Mouse (Mus musculus) G1E (cell line): Measurements from ENCODE around the gene Herpud1. TPM values are rescaled to one million over a fixed set of nuclear protein-coding genes. Genes with fewer than 3 reads are reported as not detected.

Experiments
- ATAC-seq: 2 replicates; pipeline ENCODE4 v1.8.0; 2016; ENCODE audit warnings: mild to moderate bottlenecking; ENCODE audit not compliant: insufficient number of reproducible peaks, poor library complexity, low FRiP score, severe bottlenecking; ENCODE audit errors: extremely low read depth
- DNase-seq: peaks from one replicate; pipeline ENCODE4 v3.0.0; 2012; ENCODE audit warnings: low spot score
- H3K27me3 ChIP-seq: 2 replicates; pipeline ENCODE4 v1.6.1; 2012; ENCODE audit warnings: mild to moderate bottlenecking, low read length, inconsistent platforms; ENCODE audit not compliant: insufficient read depth
- H3K36me3 ChIP-seq: replicated peaks from 2 replicates; pipeline ENCODE3; 2012; ENCODE audit warnings: mild to moderate bottlenecking, inconsistent platforms
- H3K4me1 ChIP-seq: 2 replicates; pipeline ENCODE4 v1.6.1; 2012; ENCODE audit warnings: low read depth, low read length, inconsistent platforms, mixed read lengths; ENCODE audit not compliant: insufficient read depth
- H3K4me3 ChIP-seq: 2 replicates; pipeline ENCODE4 v1.5.1; 2012; ENCODE audit warnings: low read depth, mild to moderate bottlenecking, inconsistent platforms, low read length, moderate library complexity, mixed read lengths
- H3K9me3 ChIP-seq: replicated peaks from 2 replicates; pipeline ENCODE4 v1.6.1; 2012; ENCODE audit warnings: inconsistent platforms
- CTCF ChIP-seq: IDR thresholded peaks from 2 replicates; pipeline ENCODE4 v1.5.1; 2012; ENCODE audit warnings: low read depth, low read length, inconsistent platforms, mixed read lengths
- GATA1 ChIP-seq: IDR thresholded peaks from 2 replicates; pipeline ENCODE4 v1.6.1; 2012; ENCODE audit warnings: borderline replicate concordance, low read length, inconsistent platforms, mixed read lengths
- GATA2 ChIP-seq: IDR thresholded peaks from 2 replicates; pipeline ENCODE4 v1.6.1; 2012; ENCODE audit warnings: low read depth, low read length, inconsistent platforms, borderline replicate concordance
- POLR2AphosphoS5 ChIP-seq: IDR thresholded peaks from 2 replicates; pipeline ENCODE4 v1.6.1; 2012; ENCODE audit warnings: low read depth, low read length, inconsistent platforms; ENCODE audit not compliant: insufficient replicate concordance
- TAL1 ChIP-seq: conservative IDR thresholded peaks from 2 replicates; pipeline ENCODE4 v1.6.1; 2012; ENCODE audit warnings: low read depth, low read length, inconsistent platforms, mixed read lengths
- polyA plus RNA-seq: library from polyadenylated mRNA; stranded (reverse); fragments of >175 nt; gene quantifications from 2 replicates; pipeline ENCODE4 v1.2.3, GENCODE M21; 2012
- total RNA-seq, 2 experiments: library from RNA; stranded (forward) in 1 of 2; stranded (reverse) in 1 of 2; fragments of 200-1000 nt in 1 of 2; fragments of >200 nt in 1 of 2; fragmentation: Nextera tagmentation in 1 of 2; gene quantifications; 2 replicates each; pipeline ENCODE4 v1.2.3; 2014 to 2017

Herpud1 gene
- total and polyA plus RNA-seq, 3 experiments, result 46.6 to 59.5 (median 54.7) TPM

- Histone ChIP-seq H3K27me3 (peaks cover 33% of the 10 kb centered on the region), H3K4me1 (no peaks in the 10 kb centered on the region), H3K9me3 (no peaks in the 10 kb centered on the region), H3K4me3 (no peak overlapping the region), H3K36me3 (no peaks in the 10 kb centered on the region)
- no peak for ATAC-seq
- TF ChIP-seq TAL1, result no peak
- no peak for TF ChIP-seq GATA2
- no peak for TF ChIP-seq POLR2AphosphoS5
- no peak for TF ChIP-seq GATA1
- TF ChIP-seq CTCF, result no peak
- no peak for DNase-seq
Observed at GRCm38 (mm10) chr8:94370839-94371238, 15.4 kb upstream of the Herpud1 start.

- Histone ChIP-seq H3K9me3 (no peaks in the 10 kb centered on the region), H3K4me1 (no peaks in the 10 kb centered on the region), H3K4me3 (no peak overlapping the region), H3K27me3 (peaks cover 42% of the 10 kb centered on the region), H3K36me3 (no peaks in the 10 kb centered on the region)
- ATAC-seq, result no peak
- DNase-seq, result no peak
- TF ChIP-seq GATA1 (no peak), GATA2 (no peak), POLR2AphosphoS5 (no peak), TAL1 (no peak), CTCF (no peak)
Observed at GRCm38 (mm10) chr8:94372955-94373599, 13.2 kb upstream of the Herpud1 start.

GRCm38 (mm10) chr8:94375551-94375991 is 10.7 kb upstream of the Herpud1 start:
- DNase-seq (no peak), ATAC-seq (no peak)
- Histone ChIP-seq H3K27me3 (peaks cover 48% of the 10 kb centered on the region), H3K4me3 (no peak overlapping the region), H3K4me1 (no peaks in the 10 kb centered on the region), H3K36me3 (no peaks in the 10 kb centered on the region), H3K9me3 (no peaks in the 10 kb centered on the region)
- no peak for TF ChIP-seq GATA2
- TF ChIP-seq TAL1, result no peak
- TF ChIP-seq GATA1, result no peak
- no peak for TF ChIP-seq POLR2AphosphoS5
- no peak for TF ChIP-seq CTCF

GRCm38 (mm10) chr8:94376176-94376575 is 10.1 kb upstream of the Herpud1 start:
- H3K36me3 ChIP-seq, result no peaks in the 10 kb centered on the region
- H3K4me1 ChIP-seq, result no peaks in the 10 kb centered on the region
- TF ChIP-seq CTCF, result no peak
- no peak for TF ChIP-seq GATA1
- TF ChIP-seq GATA2, result no peak
- TF ChIP-seq TAL1, result no peak
- TF ChIP-seq POLR2AphosphoS5, result no peak
- H3K4me3 ChIP-seq, result no peak overlapping the region
- DNase-seq, result no peak
- no peak for ATAC-seq
- no peaks in the 10 kb centered on the region for H3K9me3 ChIP-seq
- H3K27me3 ChIP-seq, result peaks cover 48% of the 10 kb centered on the region

- Histone ChIP-seq H3K4me1 (no peaks in the 10 kb centered on the region), H3K36me3 (no peaks in the 10 kb centered on the region), H3K4me3 (no peak overlapping the region), H3K27me3 (peaks cover 48% of the 10 kb centered on the region), H3K9me3 (no peaks in the 10 kb centered on the region)
- ATAC-seq, result no peak
- no peak for TF ChIP-seq CTCF
- TF ChIP-seq GATA1, result no peak
- TF ChIP-seq TAL1, result no peak
- TF ChIP-seq POLR2AphosphoS5, result no peak
- no peak for TF ChIP-seq GATA2
- no peak for DNase-seq
Observed at GRCm38 (mm10) chr8:94376580-94376979, 9.7 kb upstream of the Herpud1 start.

GRCm38 (mm10) chr8:94377031-94377430 is 9.2 kb upstream of the Herpud1 start:
- no peaks in the 10 kb centered on the region for H3K9me3 ChIP-seq
- peaks cover 48% of the 10 kb centered on the region for H3K27me3 ChIP-seq
- no peak for DNase-seq
- no peak for ATAC-seq
- no peak for TF ChIP-seq POLR2AphosphoS5
- TF ChIP-seq GATA2, result no peak
- TF ChIP-seq TAL1, result no peak
- no peak for TF ChIP-seq GATA1
- no peak for TF ChIP-seq CTCF
- H3K4me1 ChIP-seq, result no peaks in the 10 kb centered on the region
- H3K4me3 ChIP-seq, result no peak overlapping the region
- no peaks in the 10 kb centered on the region for H3K36me3 ChIP-seq

- DNase-seq, result no peak
- peaks cover 46% of the 10 kb centered on the region for H3K27me3 ChIP-seq
- H3K36me3 ChIP-seq, result no peaks in the 10 kb centered on the region
- no peaks in the 10 kb centered on the region for H3K4me1 ChIP-seq
- no peak for ATAC-seq
- TF ChIP-seq POLR2AphosphoS5 (no peak), GATA2 (no peak), GATA1 (no peak), TAL1 (no peak), CTCF (no peak)
- no peak overlapping the region for H3K4me3 ChIP-seq
- no peaks in the 10 kb centered on the region for H3K9me3 ChIP-seq
Observed at GRCm38 (mm10) chr8:94377714-94378205, 8.5 kb upstream of the Herpud1 start.
